ENCODE assay signal across 9 mouse cellular contexts in the genomic region with DNA sequence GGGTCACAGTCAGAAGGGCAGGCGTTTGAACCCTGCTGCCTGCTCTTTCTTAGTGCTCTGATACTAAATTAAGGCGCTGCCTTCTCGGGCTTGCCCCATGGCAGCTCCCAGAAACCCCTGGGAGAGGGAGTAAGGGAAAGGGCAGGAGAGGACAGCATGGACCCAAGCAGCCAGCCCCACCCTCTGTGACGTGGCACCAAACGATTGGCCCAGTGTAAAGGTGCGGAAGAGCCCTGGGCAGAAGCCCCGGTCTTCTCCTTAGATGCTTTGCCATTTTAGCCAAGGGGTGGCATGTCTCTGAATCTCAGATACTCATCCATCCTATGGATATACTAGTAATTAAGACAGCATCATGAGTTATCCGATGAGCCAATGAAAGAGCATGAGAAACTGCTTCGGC. TPM values are rescaled to one million over a fixed set of nuclear protein-coding genes. Genes with fewer than 3 reads are reported as not detected.
DNase-seq lines count a peak whose midpoint lies in the region; ATAC-seq and TF ChIP-seq lines count a peak whose summit lies in the region.
"Had no signal": no experiment of that assay in that cellular context is flagged by ENCODE, and none has a peak within 500 bp of the region (broad histone marks: within the 10 kb centered on the region; RNA-seq: fewer than 3 reads in every experiment).

No protein-coding gene starts in this region.

- TF ChIP-seq EP300 in lung, postnatal 0 days (IDR thresholded peaks at IDR 0.05) = no peak

- no peaks in the 10 kb centered on the region; the same call in none of the 2 replicates for H3K27me3 ChIP-seq in hindbrain, embryonic 10.5 days (ENCODE audit: insufficient read depth, poor library complexity, severe bottlenecking)
- H3K27me3 ChIP-seq in hindbrain, embryonic 16.5 days (replicated peaks; ENCODE audit: control insufficient read depth, insufficient read depth, low read length) = no peaks in the 10 kb centered on the region
- H3K27me3 ChIP-seq in embryonic facial prominence, embryonic 15.5 days = no peaks in the 10 kb centered on the region
- H3K27me3 ChIP-seq in lung, postnatal 0 days (replicated peaks; ENCODE audit: insufficient read depth, low read length) = no peaks in the 10 kb centered on the region

- DNase-seq in hindbrain, embryonic 10.5 days (ENCODE audit: low spot score) = peak; percentile 54
- peak; percentile 31 for DNase-seq in adipocyte (ENCODE audit: low spot score)
- DNase-seq in lung, postnatal 0 days (ENCODE audit: low spot score) = no peak
- no peak for DNase-seq in layer of hippocampus, adult 11-12 months (ENCODE audit: low spot score)
- no peak for DNase-seq in thymus, postnatal 0 days (ENCODE audit: low spot score)
- DNase-seq in cerebellum, postnatal 36 days = no peak

- 35% methylated on average over 9 of the region's 9 CpGs for WGBS in hindbrain, embryonic 10.5 days
- WGBS in hindbrain, embryonic 16.5 days = 32% methylated on average over 9 of the region's 9 CpGs
- WGBS in embryonic facial prominence, embryonic 15.5 days = 30% methylated on average over 9 of the region's 9 CpGs
- WGBS in lung, postnatal 0 days = 28% methylated on average over 9 of the region's 9 CpGs

- peaks cover 58% of the 10 kb centered on the region for H3K4me1 ChIP-seq in hindbrain, embryonic 10.5 days (replicated peaks)
- peaks cover 12% of the 10 kb centered on the region for H3K4me1 ChIP-seq in hindbrain, embryonic 16.5 days (ENCODE audit: control insufficient read depth, insufficient read depth, low read depth, low read length)
- peaks cover 12% of the 10 kb centered on the region for H3K4me1 ChIP-seq in embryonic facial prominence, embryonic 15.5 days
- no peaks in the 10 kb centered on the region for H3K4me1 ChIP-seq in lung, postnatal 0 days (ENCODE audit: insufficient read depth, low read depth, low read length)

- H3K36me3 ChIP-seq in hindbrain, embryonic 10.5 days = no peaks in the 10 kb centered on the region
- H3K36me3 ChIP-seq in hindbrain, embryonic 16.5 days (ENCODE audit: control insufficient read depth, insufficient read depth, low read length) = no peaks in the 10 kb centered on the region
- no peaks in the 10 kb centered on the region for H3K36me3 ChIP-seq in embryonic facial prominence, embryonic 15.5 days
- no peaks in the 10 kb centered on the region for H3K36me3 ChIP-seq in lung, postnatal 0 days (ENCODE audit: insufficient read depth, low read length)

- H3K9me3 ChIP-seq in hindbrain, embryonic 10.5 days = no peaks in the 10 kb centered on the region
- no peaks in the 10 kb centered on the region for H3K9me3 ChIP-seq in hindbrain, embryonic 16.5 days (ENCODE audit: control insufficient read depth, low read length)
- H3K9me3 ChIP-seq in embryonic facial prominence, embryonic 15.5 days (replicated peaks) = no peaks in the 10 kb centered on the region
- no peaks in the 10 kb centered on the region for H3K9me3 ChIP-seq in lung, postnatal 0 days (ENCODE audit: low read length)

- H3K9ac ChIP-seq in hindbrain, embryonic 16.5 days (ENCODE audit: low read depth, low read length) = no peak overlapping the region
- no peak overlapping the region for H3K9ac ChIP-seq in embryonic facial prominence, embryonic 15.5 days
- H3K9ac ChIP-seq in lung, postnatal 0 days (replicated peaks; ENCODE audit: low read depth) = no peak overlapping the region

- H3K4me2 ChIP-seq in hindbrain, embryonic 16.5 days (ENCODE audit: low read length) = no peak overlapping the region; the same call in 1 of the 2 replicates
- 0 out of 2 replicates have a peak overlapping the region, but pooled peaks have one; percentile 2 for H3K4me2 ChIP-seq in embryonic facial prominence, embryonic 15.5 days (replicated peaks)
- H3K4me2 ChIP-seq in lung, postnatal 0 days (replicated peaks; ENCODE audit: low read depth, low read length) = no peak overlapping the region

- H3K4me3 ChIP-seq in hindbrain, embryonic 10.5 days = 0 out of 2 replicates have a peak overlapping the region, but pooled peaks have one; percentile 13
- H3K4me3 ChIP-seq in hindbrain, embryonic 16.5 days (ENCODE audit: low read length) = no peak overlapping the region
- no peak overlapping the region for H3K4me3 ChIP-seq in embryonic facial prominence, embryonic 15.5 days (replicated peaks)
- H3K4me3 ChIP-seq in lung, postnatal 0 days (ENCODE audit: low read depth, low read length) = no peak overlapping the region

- no peak for ATAC-seq in hindbrain, embryonic 16.5 days
- ATAC-seq in embryonic facial prominence, embryonic 15.5 days (ENCODE audit: insufficient number of reproducible peaks, low FRiP score, low TSS enrichment, low read depth) = no peak
- peak; percentile 57 for ATAC-seq in lung, postnatal 0 days

- TF ChIP-seq CTCF in lung, postnatal 0 days (IDR thresholded peaks at IDR 0.05) = no peak

- H3K27ac ChIP-seq in hindbrain, embryonic 10.5 days = peak overlapping the region; percentile 72
- H3K27ac ChIP-seq in hindbrain, embryonic 16.5 days (ENCODE audit: low read depth, low read length) = no peak overlapping the region
- no peak overlapping the region for H3K27ac ChIP-seq in embryonic facial prominence, embryonic 15.5 days (replicated peaks)
- H3K27ac ChIP-seq in lung, postnatal 0 days (ENCODE audit: low read length) = no peak overlapping the region

RNA-seq across cellular contexts. Expression of a gene that starts 21.3 kb away (rescaled TPM):
- 167 and 222 TPM in 2 replicates for polyA plus RNA-seq in hindbrain, embryonic 10.5 days (2016; fragmentation: Nextera tagmentation; extraction: Ambion mirVana)
- polyA plus RNA-seq in hindbrain, embryonic 16.5 days (2015; fragmentation: Nextera tagmentation; extraction: Ambion mirVana) = 23.0 and 44.5 TPM in 2 replicates
- 14.1 and 19.1 TPM in 2 replicates for polyA plus RNA-seq in embryonic facial prominence, embryonic 15.5 days (2015; fragmentation: Nextera tagmentation; extraction: Ambion mirVana)
- 1.2 TPM in 2 replicates for polyA plus RNA-seq in lung, postnatal 0 days (2015; fragmentation: Nextera tagmentation; extraction: Ambion mirVana)
- polyA plus RNA-seq in thymus, postnatal 0 days (2015; fragmentation: Nextera tagmentation; extraction: Ambion mirVana) = 2.2 TPM in 2 replicates

RNA-seq across cellular contexts. Expression of a gene that starts 58.0 kb away (rescaled TPM):
- polyA plus RNA-seq in hindbrain, embryonic 10.5 days (2016; fragmentation: Nextera tagmentation; extraction: Ambion mirVana) = 0.51 TPM in 1 of 2 replicates, not detected in the other
- polyA plus RNA-seq in hindbrain, embryonic 16.5 days (2015; fragmentation: Nextera tagmentation; extraction: Ambion mirVana) = not detected in 2 replicates
- polyA plus RNA-seq in embryonic facial prominence, embryonic 15.5 days (2015; fragmentation: Nextera tagmentation; extraction: Ambion mirVana) = not detected in 2 replicates
- polyA plus RNA-seq in lung, postnatal 0 days (2015; fragmentation: Nextera tagmentation; extraction: Ambion mirVana) = 70.5 and 71.7 TPM in 2 replicates
- polyA plus RNA-seq in thymus, postnatal 0 days (2015; fragmentation: Nextera tagmentation; extraction: Ambion mirVana) = 0.99 TPM in 2 replicates
- polyA plus RNA-seq: liver, embryonic 16.5 days had no signal

RNA-seq across cellular contexts. Expression of a gene that starts 59.3 kb away (rescaled TPM):
- 875 and 1,016 TPM in 2 replicates for polyA plus RNA-seq in hindbrain, embryonic 10.5 days (2016; fragmentation: Nextera tagmentation; extraction: Ambion mirVana)
- 1,192 and 1,343 TPM in 2 replicates for polyA plus RNA-seq in hindbrain, embryonic 16.5 days (2015; fragmentation: Nextera tagmentation; extraction: Ambion mirVana)
- 850 and 892 TPM in 2 replicates for polyA plus RNA-seq in embryonic facial prominence, embryonic 15.5 days (2015; fragmentation: Nextera tagmentation; extraction: Ambion mirVana)
- 819 and 1,023 TPM in 2 replicates for polyA plus RNA-seq in lung, postnatal 0 days (2015; fragmentation: Nextera tagmentation; extraction: Ambion mirVana)
- 1,056 and 1,106 TPM in 2 replicates for polyA plus RNA-seq in thymus, postnatal 0 days (2015; fragmentation: Nextera tagmentation; extraction: Ambion mirVana)

Comparison
In these comparisons a context has a peak if more than half of its experiments do, and no peak if none do; other contexts are left out.
1. DNase-seq: peak in hindbrain, embryonic 10.5 days (single experiment) and adipocyte (single experiment); none in lung, postnatal 0 days (single experiment), layer of hippocampus, adult 11-12 months (single experiment), thymus, postnatal 0 days (single experiment) and cerebellum, postnatal 36 days (0 of 2).
2. RNA of a gene that starts 58.0 kb away (polyA plus RNA-seq): 70.5 to 71.7 TPM in lung, postnatal 0 days; 0.99 TPM in thymus, postnatal 0 days, 0.51 TPM in hindbrain, embryonic 10.5 days, not detected in hindbrain, embryonic 16.5 days and not detected in embryonic facial prominence, embryonic 15.5 days; every median in the first group is over 10 times any median in the second.